Mouse (Mus musculus) bone marrow, adult 2 months (tissue): ENCODE data around the gene Stk11.

Experiments
- CTCF ChIP-seq: fragments of 200-500 bp; IDR thresholded peaks from 2 replicates; pipeline ENCODE4 v1.5.1; 2011; ENCODE audit warnings: low read length, control low read depth; ENCODE audit not compliant: control insufficient read depth, insufficient read depth
- POLR2A ChIP-seq: fragments of 200-500 bp; IDR thresholded peaks from 2 replicates; pipeline ENCODE4 v1.6.1; 2011; ENCODE audit warnings: low read depth, mild to moderate bottlenecking, control low read depth, low read length, borderline replicate concordance; ENCODE audit not compliant: control insufficient read depth

GRCm38 (mm10) chr10:80131952-80132350 lies 16.3 kb downstream of the Stk11 start:
- TF ChIP-seq CTCF (no peak), POLR2A (0 out of 2 replicates have a peak, but pooled peaks have one; percentile 11)
